Mouse (Mus musculus): ENCODE measurements around the gene Ccpg1os. TPM values are rescaled to one million over a fixed set of nuclear protein-coding genes. Genes with fewer than 3 reads are reported as not detected.
A peak's percentile ranks its signal among the peaks of the same experiment; 100 is the strongest.

Gene Ccpg1os
- polyA plus RNA-seq, 1 experiment from 2014 or later: 14.1 TPM

GRCm38 (mm10) chr9:73005106-73005505 lies 19.9 kb upstream of the Ccpg1os start:
- ATAC-seq (ENCODE audit: insufficient read depth, low FRiP score, low read depth): no peak
- 81% methylated on average over 6 of the region's 6 CpGs for WGBS
- no peak overlapping the region for H3K27ac ChIP-seq

DNA sequence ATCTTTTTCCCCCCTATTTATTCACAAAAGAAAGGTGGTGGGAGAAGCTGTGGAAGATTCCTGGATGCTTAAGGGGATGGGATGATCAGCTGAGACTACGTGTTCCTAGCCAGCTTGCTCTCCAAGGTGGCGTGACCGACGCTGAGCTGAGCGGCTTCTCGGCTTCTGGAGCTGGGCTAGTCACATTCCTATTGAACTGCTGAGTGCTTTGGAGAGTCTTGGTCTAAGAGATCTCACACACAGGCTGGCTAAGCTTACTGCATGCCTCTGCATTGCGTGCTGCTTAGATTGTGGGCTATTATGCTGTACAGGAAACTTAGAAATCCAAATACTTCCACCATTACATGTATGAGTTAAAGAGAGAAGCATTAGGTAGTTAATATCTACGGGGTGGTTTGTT lies 18.9 kb upstream of the Ccpg1os start:
- H3K9ac ChIP-seq: no peak overlapping the region
- no peaks in the 10 kb centered on the region for H3K4me1 ChIP-seq
- H3K27me3 ChIP-seq (replicated peaks): no peaks in the 10 kb centered on the region
- ATAC-seq (ENCODE audit: insufficient read depth, low FRiP score, low read depth): no peak
- H3K36me3 ChIP-seq: peaks cover 3% of the 10 kb centered on the region
- WGBS: 84% methylated on average over 8 of the region's 8 CpGs
- H3K4me3 ChIP-seq (replicated peaks): no peak overlapping the region
- no peak overlapping the region for H3K27ac ChIP-seq
- no peaks in the 10 kb centered on the region for H3K9me3 ChIP-seq
- H3K4me2 ChIP-seq: no peak overlapping the region

More at GRCm38 (mm10) chr9:73005106-73005505, 19.9 kb upstream of the Ccpg1os start:
- Histone ChIP-seq H3K4me1 (no peaks in the 10 kb centered on the region), H3K36me3 (peaks cover 3% of the 10 kb centered on the region), H3K4me2 (no peak overlapping the region), H3K9ac (no peak overlapping the region), H3K27me3 (replicated peaks) (no peaks in the 10 kb centered on the region), H3K4me3 (replicated peaks) (no peak overlapping the region), H3K9me3 (no peaks in the 10 kb centered on the region)

DNA sequence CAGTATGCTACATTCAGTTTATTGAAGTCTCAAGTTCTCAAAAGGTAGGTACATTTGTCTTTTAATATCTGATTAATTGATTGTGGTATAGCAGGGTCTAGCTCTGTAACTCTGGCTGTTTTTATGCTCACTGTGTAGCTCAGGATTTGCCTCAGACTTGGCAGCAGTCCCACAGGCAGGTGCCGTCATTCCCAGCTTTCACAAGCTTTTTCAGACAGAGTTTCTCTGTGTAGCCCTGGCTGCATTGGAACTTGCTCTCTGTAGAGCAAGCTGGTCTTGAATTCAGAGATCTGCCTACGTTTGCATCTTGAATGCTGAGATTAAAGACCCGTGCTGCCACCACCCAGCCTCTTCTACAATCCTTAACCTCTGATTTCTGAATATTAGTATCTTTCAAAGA lies 17.0 kb upstream of the Ccpg1os start:
- H3K4me1 ChIP-seq: no peaks in the 10 kb centered on the region
- 53% methylated on average over 3 of the region's 3 CpGs for WGBS
- H3K27me3 ChIP-seq (replicated peaks): no peaks in the 10 kb centered on the region
- no peak overlapping the region for H3K4me2 ChIP-seq
- no peak overlapping the region for H3K4me3 ChIP-seq (replicated peaks)
- H3K36me3 ChIP-seq: peaks cover 3% of the 10 kb centered on the region
- ATAC-seq (ENCODE audit: insufficient read depth, low FRiP score, low read depth): peak; percentile 53; the same call in 1 of the 2 replicates
- H3K9ac ChIP-seq: no peak overlapping the region
- no peaks in the 10 kb centered on the region for H3K9me3 ChIP-seq
- H3K27ac ChIP-seq: 0 out of 2 replicates have a peak overlapping the region, but pooled peaks have one; percentile 28

- no peaks in the 10 kb centered on the region for H3K27me3 ChIP-seq (replicated peaks)
- no peaks in the 10 kb centered on the region for H3K4me1 ChIP-seq
- H3K4me2 ChIP-seq: no peak overlapping the region
- ATAC-seq (ENCODE audit: insufficient read depth, low FRiP score, low read depth): no peak
- H3K9ac ChIP-seq: no peak overlapping the region
- peaks cover 3% of the 10 kb centered on the region for H3K36me3 ChIP-seq
- WGBS: 81% methylated on average over 13 of the region's 13 CpGs
- H3K9me3 ChIP-seq: no peaks in the 10 kb centered on the region
- no peak overlapping the region for H3K4me3 ChIP-seq (replicated peaks)
- H3K27ac ChIP-seq: 0 out of 2 replicates have a peak overlapping the region, but pooled peaks have one; percentile 28
These were observed 16.3 kb upstream of the Ccpg1os start for GRCm38 (mm10) chr9:73001314-73002011.

- 74% methylated on average over 2 of the region's 2 CpGs for WGBS
- no peak for ATAC-seq (ENCODE audit: insufficient read depth, low FRiP score, low read depth)
- Histone ChIP-seq H3K9me3 (no peaks in the 10 kb centered on the region), H3K27ac (no peak overlapping the region), H3K36me3 (no peaks in the 10 kb centered on the region; the same call in 1 of the 2 replicates), H3K9ac (no peak overlapping the region), H3K4me3 (replicated peaks) (no peak overlapping the region), H3K4me1 (no peaks in the 10 kb centered on the region), H3K27me3 (replicated peaks) (no peaks in the 10 kb centered on the region), H3K4me2 (no peak overlapping the region)
These were observed 15.3 kb upstream of the Ccpg1os start for GRCm38 (mm10) chr9:73000487-73000886.

DNA sequence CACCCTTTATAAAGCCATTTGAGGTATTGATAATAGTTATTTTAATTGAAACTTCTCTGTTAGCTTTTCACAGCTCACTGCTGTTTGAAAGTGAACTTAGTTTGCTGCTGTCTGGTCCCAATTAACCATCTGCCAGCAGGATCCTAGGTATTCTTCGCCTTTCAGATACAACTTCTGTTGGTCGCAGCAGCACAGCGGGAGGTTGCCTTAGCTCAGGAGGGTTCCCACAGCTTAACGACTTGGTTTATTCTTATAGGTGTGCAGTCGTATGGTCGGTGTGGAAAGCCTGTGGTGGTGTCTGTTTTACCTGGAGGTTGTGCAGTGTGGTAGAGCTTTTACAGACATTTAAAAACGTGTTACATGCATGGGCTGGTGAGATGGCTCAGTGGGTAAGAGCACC lies 11.6 kb upstream of the Ccpg1os start:
- Histone ChIP-seq H3K4me3 (replicated peaks) (no peak overlapping the region), H3K4me2 (no peak overlapping the region), H3K9me3 (no peaks in the 10 kb centered on the region), H3K27me3 (replicated peaks) (no peaks in the 10 kb centered on the region), H3K4me1 (no peaks in the 10 kb centered on the region), H3K27ac (no peak overlapping the region), H3K9ac (no peak overlapping the region), H3K36me3 (no peaks in the 10 kb centered on the region)
- ATAC-seq (ENCODE audit: insufficient read depth, low FRiP score, low read depth): no peak
- 68% methylated on average over 7 of the region's 7 CpGs for WGBS

DNA sequence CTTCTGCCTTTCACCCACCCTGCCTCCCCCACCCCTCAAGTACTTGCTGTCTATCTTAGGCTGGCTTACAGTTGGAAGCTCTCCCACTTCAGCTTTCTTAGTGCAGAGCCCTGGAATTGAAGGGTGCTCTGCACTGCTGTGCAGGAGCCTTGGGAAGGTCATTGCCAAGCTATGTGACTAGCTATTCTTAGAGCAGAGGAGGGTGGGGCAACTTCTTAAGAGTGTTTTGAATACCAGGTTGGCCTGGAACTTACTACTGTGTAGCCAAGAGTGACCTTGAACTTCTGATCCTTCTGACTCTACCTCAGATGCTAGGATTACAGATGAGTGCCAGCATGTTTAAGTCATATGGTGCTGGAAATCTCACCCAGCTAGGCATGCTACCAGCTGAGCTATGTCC lies 11.0 kb upstream of the Ccpg1os start:
- no peaks in the 10 kb centered on the region for H3K36me3 ChIP-seq
- no peak overlapping the region for H3K9ac ChIP-seq
- H3K4me1 ChIP-seq: no peaks in the 10 kb centered on the region
- H3K27me3 ChIP-seq (replicated peaks): no peaks in the 10 kb centered on the region
- no peak overlapping the region for H3K4me2 ChIP-seq
- no peaks in the 10 kb centered on the region for H3K9me3 ChIP-seq
- no peak overlapping the region for H3K27ac ChIP-seq
- H3K4me3 ChIP-seq (replicated peaks): no peak overlapping the region
- no peak for ATAC-seq (ENCODE audit: insufficient read depth, low FRiP score, low read depth)

GRCm38 (mm10) chr9:72992576-72992975 lies 7.4 kb upstream of the Ccpg1os start:
- Histone ChIP-seq H3K4me1 (no peaks in the 10 kb centered on the region), H3K4me3 (replicated peaks) (no peak overlapping the region), H3K4me2 (no peak overlapping the region), H3K9ac (no peak overlapping the region), H3K27me3 (replicated peaks) (no peaks in the 10 kb centered on the region), H3K27ac (no peak overlapping the region), H3K9me3 (no peaks in the 10 kb centered on the region), H3K36me3 (no peaks in the 10 kb centered on the region)
- WGBS: 89% methylated on average over 5 of the region's 5 CpGs
- ATAC-seq (ENCODE audit: insufficient read depth, low FRiP score, low read depth): no peak

DNA sequence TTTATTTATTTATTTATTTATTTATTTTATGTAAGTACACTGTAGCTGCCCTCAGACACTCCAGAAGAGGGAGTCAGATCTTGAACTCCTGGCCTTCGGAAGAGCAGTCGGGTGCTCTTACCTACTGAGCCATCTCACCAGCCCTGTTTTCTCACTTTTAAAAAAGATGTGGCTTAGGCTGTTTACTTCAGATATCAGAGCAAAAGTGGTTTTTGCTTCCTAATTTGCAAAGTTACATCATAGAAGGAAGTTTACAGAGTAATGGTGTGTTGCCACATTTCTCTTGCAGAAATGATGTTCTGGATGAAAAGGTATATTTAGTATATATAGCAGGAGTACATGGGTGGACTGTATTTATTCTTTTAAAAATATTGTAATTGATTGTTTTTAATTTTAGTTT lies 6.2 kb upstream of the Ccpg1os start:
- no peaks in the 10 kb centered on the region for H3K36me3 ChIP-seq
- no peak overlapping the region for H3K9ac ChIP-seq
- no peaks in the 10 kb centered on the region for H3K27me3 ChIP-seq (replicated peaks)
- ATAC-seq (ENCODE audit: insufficient read depth, low FRiP score, low read depth): no peak
- H3K4me2 ChIP-seq: no peak overlapping the region
- H3K9me3 ChIP-seq: no peaks in the 10 kb centered on the region
- no peak overlapping the region for H3K27ac ChIP-seq
- H3K4me3 ChIP-seq (replicated peaks): no peak overlapping the region
- H3K4me1 ChIP-seq: no peaks in the 10 kb centered on the region
- 77% methylated on average over 2 of the region's 2 CpGs for WGBS

DNA sequence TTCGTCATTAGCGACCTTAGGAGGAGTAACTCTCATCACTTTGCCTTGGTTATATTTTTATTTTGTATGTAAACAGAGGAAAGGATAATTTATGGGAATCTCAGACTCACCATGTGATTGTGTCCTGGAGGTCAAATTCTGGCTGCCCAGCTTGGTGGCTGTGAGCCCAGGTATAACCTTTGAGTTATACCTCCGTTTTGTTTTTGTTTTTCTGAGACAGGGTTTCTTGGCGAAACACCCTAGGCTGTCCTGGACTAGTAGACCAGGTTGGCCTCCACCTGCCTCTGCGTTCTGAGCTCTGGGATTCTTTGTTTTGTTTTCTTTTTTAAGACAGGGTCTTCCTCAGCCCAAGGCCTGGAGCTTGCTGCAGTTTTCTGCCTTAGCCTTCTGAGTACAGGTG lies 3.5 kb upstream of the Ccpg1os start:
- no peak overlapping the region for H3K9ac ChIP-seq
- H3K9me3 ChIP-seq: no peaks in the 10 kb centered on the region
- no peaks in the 10 kb centered on the region for H3K36me3 ChIP-seq
- H3K4me1 ChIP-seq: peaks cover 7% of the 10 kb centered on the region; the same call in 1 of the 2 replicates
- no peak overlapping the region for H3K4me3 ChIP-seq (replicated peaks)
- WGBS: 83% methylated on average over 5 of the region's 5 CpGs
- no peak overlapping the region for H3K4me2 ChIP-seq
- no peaks in the 10 kb centered on the region for H3K27me3 ChIP-seq (replicated peaks)
- ATAC-seq (ENCODE audit: insufficient read depth, low FRiP score, low read depth): no peak
- no peak overlapping the region for H3K27ac ChIP-seq

- Histone ChIP-seq H3K27me3 (replicated peaks) (no peaks in the 10 kb centered on the region), H3K4me3 (replicated peaks) (no peak overlapping the region), H3K4me1 (peaks cover 7% of the 10 kb centered on the region; the same call in 1 of the 2 replicates), H3K36me3 (no peaks in the 10 kb centered on the region), H3K9me3 (no peaks in the 10 kb centered on the region), H3K27ac (no peak overlapping the region), H3K4me2 (no peak overlapping the region), H3K9ac (no peak overlapping the region)
- no peak for ATAC-seq (ENCODE audit: insufficient read depth, low FRiP score, low read depth)
- WGBS: 65% methylated on average over 3 of the region's 3 CpGs
These were observed 2.5 kb upstream of the Ccpg1os start for GRCm38 (mm10) chr9:72987703-72988102.

GRCm38 (mm10) chr9:72983066-72983465 lies 2.1 kb downstream of the Ccpg1os start:
- Histone ChIP-seq H3K27me3 (replicated peaks) (no peaks in the 10 kb centered on the region), H3K9ac (no peak overlapping the region), H3K4me3 (replicated peaks) (no peak overlapping the region), H3K27ac (no peak overlapping the region), H3K4me2 (no peak overlapping the region), H3K4me1 (peaks cover 7% of the 10 kb centered on the region; the same call in 1 of the 2 replicates), H3K36me3 (no peaks in the 10 kb centered on the region), H3K9me3 (no peaks in the 10 kb centered on the region)
- no peak for ATAC-seq (ENCODE audit: insufficient read depth, low FRiP score, low read depth)
- WGBS: 56% methylated on average over 2 of the region's 2 CpGs

- Histone ChIP-seq H3K4me2 (no peak overlapping the region), H3K27me3 (replicated peaks) (no peaks in the 10 kb centered on the region), H3K36me3 (no peaks in the 10 kb centered on the region), H3K4me1 (no peaks in the 10 kb centered on the region), H3K4me3 (replicated peaks) (no peak overlapping the region), H3K27ac (no peak overlapping the region), H3K9ac (no peak overlapping the region), H3K9me3 (no peaks in the 10 kb centered on the region)
- 85% methylated on average over 1 of the region's 1 CpGs for WGBS
- no peak for ATAC-seq (ENCODE audit: insufficient read depth, low FRiP score, low read depth)
These were observed 9.9 kb downstream of the Ccpg1os start for GRCm38 (mm10) chr9:72975242-72975641.

Data from stomach, embryonic 15.5 days (tissue).